Mouse (Mus musculus): ENCODE results near the gene Gnptab. TPM values are rescaled to one million over a fixed set of nuclear protein-coding genes. Genes with fewer than 3 reads are reported as not detected.
A peak's percentile ranks its signal among the peaks of the same experiment; 100 is the strongest.

Gnptab gene
- polyA plus RNA-seq, 2 experiments from 2014 or later = 4.1 to 6.5 TPM

GRCm38 (mm10) chr10:88377666-88378065 is 1.3 kb upstream of the Gnptab start:
- ATAC-seq = no peak

- no peak for ATAC-seq
Observed at GRCm38 (mm10) chr10:88380002-88380401, 1.1 kb downstream of the Gnptab start.

- no peak for ATAC-seq
Observed at GRCm38 (mm10) chr10:88380430-88381060, 1.6 kb downstream of the Gnptab start.

GRCm38 (mm10) chr10:88381286-88381685 is 2.4 kb downstream of the Gnptab start:
- no peak for ATAC-seq

GRCm38 (mm10) chr10:88382009-88382408 is 3.1 kb downstream of the Gnptab start:
- no peak for ATAC-seq

GRCm38 (mm10) chr10:88383479-88383878 is 4.5 kb downstream of the Gnptab start:
- no peak for ATAC-seq

GRCm38 (mm10) chr10:88384081-88384480 is 5.1 kb downstream of the Gnptab start:
- ATAC-seq = no peak

- no peak for ATAC-seq
Observed at GRCm38 (mm10) chr10:88385290-88385689, 6.4 kb downstream of the Gnptab start.

GRCm38 (mm10) chr10:88385758-88386157 is 6.8 kb downstream of the Gnptab start:
- ATAC-seq = no peak

GRCm38 (mm10) chr10:88386251-88386650 is 7.3 kb downstream of the Gnptab start:
- ATAC-seq = no peak

- ATAC-seq = peak; percentile 89
Observed at GRCm38 (mm10) chr10:88389576-88389975, 10.6 kb downstream of the Gnptab start.

- ATAC-seq = peak; percentile 47
Observed at GRCm38 (mm10) chr10:88390096-88390790, 11.3 kb downstream of the Gnptab start.

- no peak for ATAC-seq
Observed at GRCm38 (mm10) chr10:88391495-88391894, 12.6 kb downstream of the Gnptab start.

GRCm38 (mm10) chr10:88392181-88392847 is 13.4 kb downstream of the Gnptab start:
- ATAC-seq = no peak

GRCm38 (mm10) chr10:88398668-88399243 is 19.8 kb downstream of the Gnptab start:
- ATAC-seq = no peak

- ATAC-seq = no peak
Observed at GRCm38 (mm10) chr10:88399271-88399670, 20.3 kb downstream of the Gnptab start.

GRCm38 (mm10) chr10:88403021-88403420 is 24.1 kb downstream of the Gnptab start:
- no peak for ATAC-seq

GRCm38 (mm10) chr10:88404220-88404619 is 25.3 kb downstream of the Gnptab start:
- no peak for ATAC-seq

- peak; percentile 95 for ATAC-seq
Observed at GRCm38 (mm10) chr10:88405812-88406211, 26.9 kb downstream of the Gnptab start.

GRCm38 (mm10) chr10:88407875-88408631 is 29.1 kb downstream of the Gnptab start:
- ATAC-seq = no peak

GRCm38 (mm10) chr10:88409751-88410150 is 30.8 kb downstream of the Gnptab start:
- no peak for ATAC-seq

GRCm38 (mm10) chr10:88412290-88412995 is 33.5 kb downstream of the Gnptab start:
- ATAC-seq = no peak

All from CD4-positive, CD25-positive, alpha-beta regulatory T cell, adult 4 months (primary cell).